Mouse (Mus musculus) brain, embryonic 14.5 days (tissue): Measurements from ENCODE around the gene Dkkl1. TPM values are rescaled to one million over a fixed set of nuclear protein-coding genes. Genes with fewer than 3 reads are reported as not detected.

Experiments
- DNase-seq: peaks from one replicate; pipeline ENCODE4 v3.0.0-alpha.2; 2011; ENCODE audit warnings: low read depth
- CTCF ChIP-seq: fragments of 200-500 bp; IDR thresholded peaks from 2 replicates; pipeline ENCODE4 v1.5.1; 2012; ENCODE audit warnings: inconsistent platforms, mild to moderate bottlenecking, moderate library complexity, borderline replicate concordance; ENCODE audit not compliant: insufficient read depth, insufficient read length; ENCODE audit errors: extremely low read depth
- POLR2A ChIP-seq: fragments of 200-500 bp; IDR thresholded peaks from 2 replicates; pipeline ENCODE4 v1.6.1; 2012; ENCODE audit warnings: mild to moderate bottlenecking, inconsistent platforms, borderline replicate concordance; ENCODE audit not compliant: poor library complexity, insufficient read depth, insufficient read length, severe bottlenecking; ENCODE audit errors: extremely low read depth
- polyA plus RNA-seq: library from polyadenylated mRNA; depleted of rRNA; stranded (reverse); fragments of >200 nt; gene quantifications from 2 replicates; pipeline ENCODE4 v1.2.3, GENCODE M21; 2012

The Dkkl1 gene
- polyA plus RNA-seq, 1 experiment: 2.1 TPM

DNA sequence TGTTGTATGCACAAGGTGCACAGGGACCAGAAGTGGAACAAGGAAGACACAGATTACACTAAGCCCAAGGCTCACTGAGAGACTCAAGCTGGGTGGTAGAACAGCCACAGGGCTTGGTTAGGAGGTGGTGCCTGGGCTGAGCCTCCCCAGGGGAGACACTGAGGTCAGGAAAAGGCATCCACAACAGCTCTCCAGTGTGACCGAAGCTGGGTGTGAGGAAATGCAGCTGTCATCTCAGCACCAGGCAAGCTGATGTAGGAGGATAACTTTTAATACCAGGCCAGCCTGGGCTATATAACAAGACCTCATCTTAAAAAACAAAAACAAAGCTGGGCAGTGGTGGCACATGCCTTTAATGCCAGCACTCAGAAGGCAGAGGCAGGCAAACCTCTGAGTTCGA is 20.8 kb downstream of the Dkkl1 start:
- TF ChIP-seq POLR2A (no peak), CTCF (no peak)
- no peak for DNase-seq

DNA sequence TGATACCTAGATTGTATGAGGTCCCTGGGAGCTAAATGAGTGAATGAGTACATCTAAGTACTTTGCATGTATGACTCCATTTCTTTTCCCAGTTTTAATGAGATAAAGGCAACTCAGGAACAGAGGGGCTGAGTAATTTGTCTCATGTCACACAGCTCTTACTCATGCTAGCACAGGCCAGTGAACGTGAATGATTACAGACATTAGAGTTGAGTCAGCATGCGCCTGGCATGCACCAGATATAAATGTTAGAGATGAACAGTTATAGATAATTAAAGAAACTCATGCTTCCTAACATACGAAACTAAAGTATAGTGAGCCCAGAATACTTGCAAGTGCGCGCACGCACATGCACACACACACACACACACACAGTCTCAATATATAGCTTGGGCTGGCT is 21.8 kb downstream of the Dkkl1 start:
- DNase-seq: no peak
- TF ChIP-seq CTCF: no peak
- no peak for TF ChIP-seq POLR2A

- no peak for DNase-seq
- TF ChIP-seq POLR2A (no peak), CTCF (no peak)
Measured at GRCm38 (mm10) chr7:45189600-45189999, 22.3 kb downstream of the Dkkl1 start.

DNA sequence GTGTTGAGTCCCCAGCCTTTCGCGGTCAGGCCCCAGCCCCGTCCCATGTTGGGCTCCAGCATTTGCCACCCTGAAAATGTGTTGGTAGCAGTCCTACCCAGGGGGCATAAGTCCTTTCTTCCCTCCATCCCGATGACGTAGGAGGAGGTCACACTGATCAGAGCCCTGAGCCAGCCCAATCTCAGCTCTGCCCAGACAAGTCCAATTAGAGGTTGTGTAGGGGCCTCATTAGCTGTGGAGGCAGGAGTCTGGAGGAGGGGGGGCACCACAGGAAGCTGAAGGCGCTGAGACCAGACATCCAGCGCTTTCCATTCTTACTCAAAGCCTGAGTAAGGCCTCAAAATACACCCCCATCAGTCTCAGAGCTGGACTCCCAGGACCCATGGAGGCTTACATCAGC is 26.0 kb downstream of the Dkkl1 start:
- TF ChIP-seq CTCF (no peak), POLR2A (no peak)
- DNase-seq: no peak

DNA sequence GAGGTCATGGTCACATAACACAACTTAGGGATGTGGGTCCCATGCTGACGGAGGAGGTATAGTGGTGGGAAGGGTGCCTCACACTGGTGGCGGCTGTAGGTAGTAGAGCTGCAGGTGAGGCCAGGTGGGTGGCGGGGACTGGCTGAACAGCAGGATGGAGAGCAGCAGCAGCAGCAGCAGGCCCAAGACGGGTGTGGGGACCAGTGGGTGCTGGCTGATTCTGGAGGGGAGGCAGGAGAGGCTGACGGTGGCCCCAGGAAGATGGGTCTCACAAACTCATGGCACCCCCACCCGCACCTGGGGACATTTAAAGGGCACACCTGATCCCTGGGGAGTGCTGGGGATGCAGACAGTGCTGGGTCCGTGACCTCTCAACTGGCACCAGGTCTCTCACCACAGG is 28.3 kb downstream of the Dkkl1 start:
- DNase-seq: no peak
- TF ChIP-seq CTCF: no peak
- TF ChIP-seq POLR2A: no peak

DNA sequence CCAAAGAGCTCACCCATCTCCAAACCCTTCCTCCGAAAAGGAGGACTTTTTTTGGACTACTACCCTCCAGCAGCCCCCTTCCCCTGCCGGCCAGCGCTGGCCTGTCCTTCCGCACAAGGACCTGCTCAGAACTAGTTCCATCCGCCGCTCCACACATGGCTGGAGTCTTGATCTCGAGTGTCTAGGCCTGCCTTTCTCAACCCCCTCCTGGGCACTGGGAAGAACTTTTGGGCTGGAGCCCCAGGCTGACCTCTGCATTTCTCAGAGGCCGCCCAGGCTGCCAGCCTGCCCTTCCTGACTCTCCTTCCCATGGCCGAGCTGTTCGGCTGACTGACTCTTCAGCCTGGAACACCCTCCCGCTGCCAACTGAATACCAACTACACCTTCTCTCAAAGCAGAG is 29.3 kb downstream of the Dkkl1 start:
- no peak for DNase-seq
- TF ChIP-seq POLR2A (no peak), CTCF (no peak)

DNA sequence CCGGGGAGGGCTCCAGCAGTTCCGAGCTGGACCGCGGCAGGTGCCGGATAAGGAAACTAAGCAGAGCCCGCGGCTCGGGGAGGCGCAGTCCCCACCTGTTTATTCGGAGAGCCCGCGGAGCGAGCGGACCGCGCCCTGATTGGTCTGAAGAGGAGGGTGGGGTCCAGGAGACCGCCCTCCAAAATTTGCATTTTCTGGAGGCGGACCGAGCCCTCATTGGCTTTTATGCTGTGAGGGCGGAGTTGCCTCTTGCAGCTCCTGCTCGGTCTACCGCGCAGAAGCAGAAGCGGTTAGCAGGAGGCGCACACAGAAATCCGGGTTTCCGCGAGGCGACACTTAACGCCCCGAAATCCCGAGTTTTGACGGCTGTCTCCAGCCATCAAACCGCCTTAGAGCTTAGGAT is 29.7 kb downstream of the Dkkl1 start:
- TF ChIP-seq CTCF (no peak), POLR2A (no peak)
- peak; percentile 93 for DNase-seq

- TF ChIP-seq CTCF (no peak), POLR2A (no peak)
- no peak for DNase-seq
Measured at GRCm38 (mm10) chr7:45181540-45181939, 30.4 kb downstream of the Dkkl1 start.

- TF ChIP-seq POLR2A (no peak), CTCF (no peak)
Measured at GRCm38 (mm10) chr7:45180896-45181477, 31.0 kb downstream of the Dkkl1 start, which contains the start of gene Pth2. TSS of gene Pth2 (plus strand) at chr7:45180995.

DNA sequence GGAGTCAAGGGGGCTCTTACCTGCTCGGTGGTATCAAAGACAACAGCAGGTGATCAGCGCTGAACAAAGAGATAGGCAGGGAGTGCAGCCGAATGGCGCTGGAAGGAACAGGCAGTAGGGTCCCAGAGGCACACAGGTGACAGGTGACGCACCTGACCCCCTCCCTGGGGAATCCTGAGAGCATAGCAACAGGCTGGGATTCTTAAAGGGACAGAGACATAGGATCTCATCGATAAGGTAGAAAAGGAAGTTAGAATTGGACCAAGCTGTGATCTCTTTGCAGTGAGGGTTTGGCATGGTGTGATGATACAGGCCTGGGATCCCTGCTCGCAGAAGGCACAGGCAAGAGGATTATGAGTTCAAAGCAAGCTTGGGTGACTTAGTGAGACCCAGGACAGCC is 32.5 kb downstream of the Dkkl1 start, which contains the start of gene Gfy:
Gene Gfy, minus strand, starts transcription at position 101 of the 400 bp plus-strand sequence.
- DNase-seq: no peak
- no peak for TF ChIP-seq POLR2A
- TF ChIP-seq CTCF: no peak

More at GRCm38 (mm10) chr7:45180896-45181477, 31.0 kb downstream of the Dkkl1 start, which contains the start of gene Pth2:
- no peak for DNase-seq

DNA sequence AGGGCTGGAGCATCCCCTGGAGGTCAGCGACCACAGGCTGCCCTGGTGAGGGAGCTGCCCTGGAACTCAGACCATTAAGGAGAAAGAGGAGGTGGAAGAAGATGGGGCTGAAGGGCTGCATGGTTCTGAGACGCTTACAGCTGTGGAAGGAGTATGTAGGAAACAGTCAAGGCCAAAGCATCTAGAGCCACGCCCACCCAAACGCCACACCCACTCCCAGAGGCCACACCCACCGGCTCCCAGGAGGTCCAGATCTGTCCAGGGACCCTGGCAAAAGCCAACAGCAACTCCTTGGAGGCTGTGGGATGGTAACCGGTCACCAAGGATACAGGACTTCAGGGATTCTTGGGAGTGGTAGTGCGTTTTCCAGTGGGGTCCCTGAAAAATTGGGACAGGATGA is 33.4 kb downstream of the Dkkl1 start:
- no peak for DNase-seq
- TF ChIP-seq CTCF (no peak), POLR2A (no peak)

DNA sequence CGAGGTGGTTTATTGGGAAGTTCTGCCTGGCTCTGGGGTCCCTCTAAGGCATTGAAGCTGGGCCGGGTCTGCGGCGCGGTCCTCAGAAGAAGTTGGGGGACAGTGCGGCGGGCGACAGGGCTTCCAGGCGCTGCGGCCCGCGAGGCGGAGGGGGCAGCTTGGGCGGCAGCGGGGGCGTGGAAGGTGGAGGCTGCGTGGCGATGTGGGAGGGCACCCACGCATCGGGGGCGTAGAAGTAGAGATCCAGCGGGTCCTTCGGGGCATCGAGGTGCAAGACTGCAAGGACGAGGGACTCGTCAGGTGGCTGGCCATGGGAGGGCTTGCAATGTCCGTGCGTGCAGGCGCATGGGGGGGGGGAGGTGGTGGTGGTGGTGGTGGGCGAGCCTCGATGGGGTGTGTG is 35.6 kb downstream of the Dkkl1 start:
- DNase-seq: no peak
- TF ChIP-seq CTCF: no peak
